Mouse (Mus musculus) ovary, adult 2 months (tissue): ENCODE measurements around the gene Gm10668. TPM values are rescaled to one million over a fixed set of nuclear protein-coding genes. Genes with fewer than 3 reads are reported as not detected.

Experiments
- polyA plus RNA-seq: library from polyadenylated mRNA; depleted of rRNA; stranded (reverse); fragments of >200 nt; gene quantifications from 2 replicates; pipeline ENCODE4 v1.2.3, GENCODE M21; 2012; rRNA removed

Gm10668 gene
- polyA plus RNA-seq, result 0.15 TPM in 1 of 2 replicates, not detected in the other

GRCm38 (mm10) chr7:20730524-20730923 lies at the start of gene Gm10668:
Gene Gm10668, minus strand, starts transcription at chr7:20730624.

GRCm38 (mm10) chr7:20770885-20771284 lies 40.5 kb upstream of the Gm10668 start, which contains the start of gene Vmn1r112:
Gene Vmn1r112, plus strand, starts transcription at chr7:20771185.

GRCm38 (mm10) chr7:20703116-20703515 lies 27.3 kb downstream of the Gm10668 start, which contains the start of gene Vmn1r111:
Gene Vmn1r111, minus strand, starts transcription at chr7:20703216.

Other genes starting within 250 kb of the Gm10668 start
- not detected in 2 replicates for gene Vmn1r103, start 220.1 kb downstream of the Gm10668 start, polyA plus RNA-seq
- gene Vmn1r104, start 196.8 kb downstream of the Gm10668 start, polyA plus RNA-seq, result not detected in 2 replicates
- not detected in 2 replicates for gene Gm5726, start 184.9 kb downstream of the Gm10668 start, polyA plus RNA-seq
- gene Gm4141, start 154.4 kb downstream of the Gm10668 start, polyA plus RNA-seq, result not detected in 2 replicates
- not detected in 2 replicates for gene Gm4513, start 131.6 kb downstream of the Gm10668 start, polyA plus RNA-seq
- gene Vmn1r107, start 61.7 kb downstream of the Gm10668 start, polyA plus RNA-seq, result not detected in 2 replicates
- gene Vmn1r111, start 27.4 kb downstream of the Gm10668 start, polyA plus RNA-seq, result not detected in 2 replicates
- not detected in 2 replicates for gene Vmn1r112, start 40.6 kb upstream of the Gm10668 start, polyA plus RNA-seq
- gene Vmn1r113, start 56.7 kb upstream of the Gm10668 start, polyA plus RNA-seq, result not detected in 2 replicates
- not detected in 2 replicates for gene Vmn1r114, start 81.6 kb upstream of the Gm10668 start, polyA plus RNA-seq
- gene Vmn1r115, start 114.4 kb upstream of the Gm10668 start, polyA plus RNA-seq, result not detected in 2 replicates
- not detected in 2 replicates for gene Vmn1r116, start 141.6 kb upstream of the Gm10668 start, polyA plus RNA-seq
- gene Vmn1r117, start 153.5 kb upstream of the Gm10668 start, polyA plus RNA-seq, result not detected in 2 replicates
- not detected in 2 replicates for gene Vmn1r118, start 181.7 kb upstream of the Gm10668 start, polyA plus RNA-seq